Mouse (Mus musculus) CH12.LX (cell line): ENCODE data around the gene Sar1a. TPM values are rescaled to one million over a fixed set of nuclear protein-coding genes. Genes with fewer than 3 reads are reported as not detected.

Source experiments
- polyA plus RNA-seq: library from polyadenylated mRNA; unstranded; fragments of >175 nt; gene quantifications from 2 replicates; pipeline ENCODE4 v1.2.1, GENCODE M21; 2012; ENCODE audit warnings: low read depth; ENCODE audit not compliant: insufficient read length
- total RNA-seq, 2 experiments: library from RNA; depleted of rRNA; stranded (reverse); fragments of 300-350 nt in 1 of 2; fragments of >200 nt in 1 of 2; gene quantifications; 2 replicates each; pipeline ENCODE4 v1.2.3; 2012 to 2014

Gene Sar1a
- total and polyA plus RNA-seq, 3 experiments, result 97.1 to 184 (median 166) TPM

Other genes with a start within 250 kb of the Sar1a start
- 12.8 and 16.4 TPM in 2 replicates for gene Eif4ebp2, start 227.6 kb upstream of the Sar1a start, total RNA-seq (2012; rRNA removed)
- gene Eif4ebp2, start 227.6 kb upstream of the Sar1a start, total RNA-seq (2014; rRNA removed), result 5.5 and 7.5 TPM in 2 replicates
- 65.5 and 73.2 TPM in 2 replicates for gene Eif4ebp2, start 227.6 kb upstream of the Sar1a start, polyA plus RNA-seq
- 8.0 and 8.2 TPM in 2 replicates for gene Lrrc20, start 204.5 kb upstream of the Sar1a start, total RNA-seq (2012; rRNA removed)
- gene Lrrc20, start 204.5 kb upstream of the Sar1a start, total RNA-seq (2014; rRNA removed), result 9.9 and 11.2 TPM in 2 replicates
- 12.2 and 13.7 TPM in 2 replicates for gene Lrrc20, start 204.5 kb upstream of the Sar1a start, polyA plus RNA-seq
- not detected in 2 replicates for gene Npffr1, start 84.8 kb upstream of the Sar1a start, total RNA-seq (2012; rRNA removed)
- not detected in 2 replicates for gene Npffr1, start 84.8 kb upstream of the Sar1a start, total RNA-seq (2014; rRNA removed)
- gene Npffr1, start 84.8 kb upstream of the Sar1a start, polyA plus RNA-seq, result not detected in 2 replicates
- gene Ppa1, start 31.7 kb upstream of the Sar1a start, total RNA-seq (2012; rRNA removed), result 178 and 257 TPM in 2 replicates
- 337 and 352 TPM in 2 replicates for gene Ppa1, start 31.7 kb upstream of the Sar1a start, total RNA-seq (2014; rRNA removed)
- gene Ppa1, start 31.7 kb upstream of the Sar1a start, polyA plus RNA-seq, result 249 and 250 TPM in 2 replicates
- gene Tysnd1, start 15.2 kb downstream of the Sar1a start, total RNA-seq (2012; rRNA removed), result 38.9 and 39.4 TPM in 2 replicates
- 20.5 and 23.2 TPM in 2 replicates for gene Tysnd1, start 15.2 kb downstream of the Sar1a start, total RNA-seq (2014; rRNA removed)
- gene Tysnd1, start 15.2 kb downstream of the Sar1a start, polyA plus RNA-seq, result 42.2 and 45.1 TPM in 2 replicates
- gene Aifm2, start 35.0 kb downstream of the Sar1a start, total RNA-seq (2012; rRNA removed), result 15.4 and 17.9 TPM in 2 replicates
- 10.1 and 11.2 TPM in 2 replicates for gene Aifm2, start 35.0 kb downstream of the Sar1a start, total RNA-seq (2014; rRNA removed)
- 12.4 and 16.7 TPM in 2 replicates for gene Aifm2, start 35.0 kb downstream of the Sar1a start, polyA plus RNA-seq
- 0.08 TPM in 1 of 2 replicates, not detected in the other for gene H2afy2, start 103.8 kb downstream of the Sar1a start, total RNA-seq (2012; rRNA removed)
- gene H2afy2, start 103.8 kb downstream of the Sar1a start, total RNA-seq (2014; rRNA removed), result not detected in 2 replicates
- 0.14 and 0.20 TPM in 2 replicates for gene H2afy2, start 103.8 kb downstream of the Sar1a start, polyA plus RNA-seq